Mouse (Mus musculus): Measurements from ENCODE around the gene Cenpm. TPM values are rescaled to one million over a fixed set of nuclear protein-coding genes. Genes with fewer than 3 reads are reported as not detected.

Cenpm gene
- polyA plus RNA-seq, 1 experiment from 2014 or later = 73.0 TPM

DNA sequence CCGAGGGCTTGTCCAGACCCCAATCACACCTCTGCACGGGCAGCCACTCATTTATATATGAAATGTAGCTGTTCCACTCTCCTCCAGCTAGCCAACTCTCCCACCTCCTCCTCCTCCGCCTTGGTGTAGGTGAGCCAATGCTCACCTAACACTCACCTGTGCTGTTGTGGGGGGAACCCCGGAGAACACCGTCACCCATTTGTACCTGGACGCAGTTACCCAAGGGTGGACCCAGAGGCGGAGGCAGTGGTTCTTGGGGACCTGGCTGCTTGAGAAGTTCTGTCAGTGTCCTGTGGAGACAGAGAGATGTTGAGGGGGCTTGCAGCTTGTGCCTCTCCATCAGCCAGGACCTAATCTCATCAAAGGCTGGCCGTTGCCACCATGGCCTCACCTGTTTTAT, 36.2 kb downstream of the Cenpm start:
- H3K4me1 ChIP-seq (ENCODE audit: control insufficient read depth in 2 of 2, insufficient read depth in 2 of 2, low read length in 2 of 2) = peaks cover 17 to 34% of the 10 kb centered on the region in 2 experiments
- peaks cover 23% of the 10 kb centered on the region for H3K36me3 ChIP-seq (ENCODE audit: control insufficient read depth, insufficient read depth, low read length)
- H3K27me3 ChIP-seq (ENCODE audit: control insufficient read depth, insufficient read depth, low read length) = peaks cover 92% of the 10 kb centered on the region
- 84% methylated on average over 8 of the region's 8 CpGs for WGBS
- H3K4me3 ChIP-seq (ENCODE audit: control insufficient read depth in 1 of 2, insufficient read depth in 1 of 2, low read depth in 1 of 2, low read length in 2 of 2) = no peak overlapping the region
- H3K4me2 ChIP-seq (ENCODE audit: low read length) = no peak overlapping the region
- no peaks in the 10 kb centered on the region for H3K9me3 ChIP-seq (ENCODE audit: control insufficient read depth, low read length)
- no peak overlapping the region for H3K27ac ChIP-seq (replicated peaks in 1 of 2; ENCODE audit: control insufficient read depth in 1 of 2, insufficient read depth in 1 of 2, low read depth in 2 of 2, low read length in 2 of 2)
- no peak for ATAC-seq (ENCODE audit: insufficient number of reproducible peaks, insufficient read depth, low FRiP score, low read depth)
- no peak overlapping the region for H3K9ac ChIP-seq (ENCODE audit: low read length)

DNA sequence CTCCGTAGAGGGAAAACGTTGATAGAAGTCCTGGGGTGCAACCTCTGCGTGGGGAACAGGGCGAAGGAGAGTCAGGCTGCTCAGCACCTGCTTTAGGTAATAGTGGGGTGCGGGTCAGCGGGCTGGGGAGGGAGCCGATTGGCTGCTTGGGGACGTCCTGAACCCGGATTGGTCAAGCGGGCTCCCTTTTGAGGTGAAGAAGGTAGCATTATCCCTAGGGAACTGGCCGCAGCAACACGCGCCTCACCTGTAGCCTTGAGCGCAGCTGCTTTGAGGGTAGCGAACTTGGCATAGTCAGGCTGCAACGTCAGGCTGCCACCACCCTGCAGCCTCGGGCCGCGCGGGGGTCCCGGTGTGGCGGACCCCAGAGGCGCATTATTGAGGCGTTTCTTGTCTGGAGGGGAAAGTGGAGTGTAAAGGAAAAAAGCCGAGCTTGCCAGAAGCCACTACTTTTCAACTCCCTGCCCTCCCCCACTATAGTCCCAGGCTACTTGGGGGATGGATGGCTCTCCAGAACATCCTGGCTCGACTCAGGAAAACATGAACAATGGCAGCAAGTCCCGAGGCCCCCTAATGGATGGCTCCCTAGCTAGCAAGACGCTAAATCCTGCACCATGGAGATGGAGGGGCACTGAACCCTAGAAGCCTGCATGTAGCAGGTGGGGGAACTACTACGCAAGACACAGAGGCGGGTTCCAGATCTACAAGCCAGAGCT, 36.9 kb downstream of the Cenpm start:
- H3K27me3 ChIP-seq (ENCODE audit: control insufficient read depth, insufficient read depth, low read length) = peaks cover 85% of the 10 kb centered on the region
- H3K4me2 ChIP-seq (ENCODE audit: low read length) = peak overlapping the region; percentile 40
- no peak overlapping the region for H3K27ac ChIP-seq (replicated peaks in 1 of 2; ENCODE audit: control insufficient read depth in 1 of 2, insufficient read depth in 1 of 2, low read depth in 2 of 2, low read length in 2 of 2)
- WGBS = 15% methylated on average over 30 of the region's 30 CpGs
- H3K4me1 ChIP-seq (ENCODE audit: control insufficient read depth in 2 of 2, insufficient read depth in 2 of 2, low read length in 2 of 2) = peaks cover 17 to 34% of the 10 kb centered on the region in 2 experiments
- H3K36me3 ChIP-seq (ENCODE audit: control insufficient read depth, insufficient read depth, low read length) = peaks cover 29% of the 10 kb centered on the region
- H3K9ac ChIP-seq (ENCODE audit: low read length) = 0 out of 2 replicates have a peak overlapping the region, but pooled peaks have one; percentile 25
- no peak for ATAC-seq (ENCODE audit: insufficient number of reproducible peaks, insufficient read depth, low FRiP score, low read depth)
- H3K9me3 ChIP-seq (ENCODE audit: control insufficient read depth, low read length) = no peaks in the 10 kb centered on the region
- H3K4me3 ChIP-seq (ENCODE audit: control insufficient read depth in 1 of 2, insufficient read depth in 1 of 2, low read depth in 1 of 2, low read length in 2 of 2) = peak overlapping the region in 1 of 2 experiments; percentile 6; a peak in 2 of 4 replicates

DNA sequence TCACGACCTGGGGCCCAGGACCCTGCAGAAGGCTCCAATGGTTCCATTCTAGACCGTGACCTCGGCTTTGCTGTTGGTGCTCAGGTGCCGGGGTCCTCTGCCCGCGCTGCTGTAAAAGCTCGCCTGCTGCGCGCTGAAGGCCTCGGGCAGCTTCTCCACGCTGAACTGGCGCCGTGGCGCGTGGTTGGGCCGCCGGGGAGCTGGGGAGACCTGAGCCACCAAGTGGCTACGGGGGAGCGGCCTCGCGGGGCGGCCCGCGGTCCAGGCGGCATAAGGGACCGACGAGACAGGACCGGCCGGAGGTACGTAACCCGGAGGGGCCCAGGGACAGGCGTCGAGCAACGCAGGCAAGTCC, 37.5 kb downstream of the Cenpm start:
- WGBS = 10% methylated on average over 34 of the region's 34 CpGs
- Histone ChIP-seq H3K9me3 (ENCODE audit: control insufficient read depth, low read length) (no peaks in the 10 kb centered on the region), H3K4me2 (ENCODE audit: low read length) (peak overlapping the region; percentile 40), H3K4me3 (ENCODE audit: control insufficient read depth in 1 of 2, insufficient read depth in 1 of 2, low read depth in 1 of 2, low read length in 2 of 2) (peak overlapping the region in 1 of 2 experiments; percentile 6; a peak in 2 of 4 replicates), H3K9ac (ENCODE audit: low read length) (0 out of 2 replicates have a peak overlapping the region, but pooled peaks have one; percentile 25), H3K27ac (replicated peaks in 1 of 2; ENCODE audit: control insufficient read depth in 1 of 2, insufficient read depth in 1 of 2, low read depth in 2 of 2, low read length in 2 of 2) (no peak overlapping the region), H3K27me3 (ENCODE audit: control insufficient read depth, insufficient read depth, low read length) (peaks cover 79% of the 10 kb centered on the region), H3K36me3 (ENCODE audit: control insufficient read depth, insufficient read depth, low read length) (peaks cover 34% of the 10 kb centered on the region), H3K4me1 (ENCODE audit: control insufficient read depth in 2 of 2, insufficient read depth in 2 of 2, low read length in 2 of 2) (peaks cover 17 to 30% of the 10 kb centered on the region in 2 experiments)
- ATAC-seq (ENCODE audit: insufficient number of reproducible peaks, insufficient read depth, low FRiP score, low read depth) = no peak

DNA sequence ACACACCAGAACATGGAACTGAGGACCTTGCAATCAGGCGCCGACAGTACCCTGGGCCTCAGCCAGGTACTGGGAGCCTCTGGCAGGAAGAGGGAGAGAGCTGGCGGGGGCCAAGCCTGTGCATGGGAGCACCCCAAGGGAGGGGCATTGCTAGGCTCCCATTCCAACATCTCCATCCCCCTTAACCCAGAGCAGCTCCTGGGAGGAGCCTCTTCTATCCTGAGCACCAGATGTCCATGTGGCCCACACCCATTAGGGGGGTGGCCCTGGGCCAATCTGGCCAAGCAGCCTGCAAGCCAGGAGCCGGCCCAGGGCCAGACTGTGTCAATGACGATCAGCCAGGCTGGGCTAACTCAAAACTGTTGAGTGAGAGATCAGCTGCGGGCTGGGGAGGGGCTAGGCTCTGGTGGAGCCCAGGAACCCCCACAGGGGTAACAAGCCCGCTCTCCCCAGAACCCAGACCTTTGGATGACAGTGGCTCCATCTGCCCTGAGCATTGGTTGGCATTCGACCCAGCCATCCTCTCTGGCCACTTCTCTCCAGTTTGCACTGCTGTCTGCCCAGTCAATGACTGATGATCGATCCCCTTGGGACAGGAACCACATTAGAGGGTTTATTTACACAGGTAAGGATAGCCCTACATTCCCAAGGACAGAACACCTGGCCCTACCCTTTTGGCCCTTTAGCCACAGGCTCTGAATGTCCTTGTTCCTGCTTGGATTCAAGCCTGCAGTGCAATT, 38.0 kb downstream of the Cenpm start:
- H3K27ac ChIP-seq (replicated peaks in 1 of 2; ENCODE audit: control insufficient read depth in 1 of 2, insufficient read depth in 1 of 2, low read depth in 2 of 2, low read length in 2 of 2) = no peak overlapping the region
- peak overlapping the region; percentile 40; the same call in 1 of the 2 replicates for H3K4me2 ChIP-seq (ENCODE audit: low read length)
- H3K9ac ChIP-seq (ENCODE audit: low read length) = no peak overlapping the region
- peaks cover 17 to 24% of the 10 kb centered on the region in 2 experiments for H3K4me1 ChIP-seq (ENCODE audit: control insufficient read depth in 2 of 2, insufficient read depth in 2 of 2, low read length in 2 of 2)
- WGBS = 43% methylated on average over 9 of the region's 9 CpGs
- peak overlapping the region in 1 of 2 experiments; percentile 6; a peak in 1 of 4 replicates for H3K4me3 ChIP-seq (ENCODE audit: control insufficient read depth in 1 of 2, insufficient read depth in 1 of 2, low read depth in 1 of 2, low read length in 2 of 2)
- H3K27me3 ChIP-seq (ENCODE audit: control insufficient read depth, insufficient read depth, low read length) = peaks cover 74% of the 10 kb centered on the region
- H3K36me3 ChIP-seq (ENCODE audit: control insufficient read depth, insufficient read depth, low read length) = peaks cover 40% of the 10 kb centered on the region
- ATAC-seq (ENCODE audit: insufficient number of reproducible peaks, insufficient read depth, low FRiP score, low read depth) = peak; percentile 41
- no peaks in the 10 kb centered on the region for H3K9me3 ChIP-seq (ENCODE audit: control insufficient read depth, low read length)

DNA sequence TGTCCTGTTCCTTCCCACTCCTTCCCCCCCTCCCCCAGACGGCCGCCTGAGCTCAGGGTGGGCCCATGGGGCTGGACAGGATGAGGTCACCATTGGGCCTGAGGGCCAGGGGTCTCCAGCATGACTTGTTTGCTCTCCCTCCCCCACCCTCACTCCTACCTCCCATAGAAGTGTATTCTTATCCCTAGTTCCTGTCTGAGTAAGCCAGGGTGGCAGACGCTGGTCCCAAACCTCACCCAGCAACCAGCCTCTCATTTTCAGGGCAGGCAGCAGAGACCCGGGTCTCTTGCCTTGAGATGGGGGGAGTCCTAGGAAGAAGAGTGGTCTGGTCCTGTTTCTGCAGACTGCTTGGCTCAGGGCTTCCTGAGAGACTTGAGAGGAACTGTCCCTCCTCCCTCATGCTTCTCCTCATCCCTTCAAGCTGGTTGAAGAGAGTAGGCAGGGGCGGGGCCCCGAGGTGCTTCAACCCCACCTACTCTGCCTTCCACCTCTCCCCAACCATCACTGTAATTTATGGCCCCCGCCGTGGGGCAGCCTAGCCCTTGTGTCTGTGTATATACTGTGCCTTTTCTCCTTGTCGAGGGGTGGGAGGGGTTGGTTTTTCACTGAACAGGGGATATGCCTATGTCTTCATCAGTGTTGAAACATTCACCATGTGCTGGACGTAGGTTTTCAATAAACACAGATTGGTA, 39.7 kb downstream of the Cenpm start:
- Histone ChIP-seq H3K9me3 (ENCODE audit: control insufficient read depth, low read length) (no peaks in the 10 kb centered on the region), H3K9ac (ENCODE audit: low read length) (no peak overlapping the region), H3K4me1 (ENCODE audit: control insufficient read depth in 2 of 2, insufficient read depth in 2 of 2, low read length in 2 of 2) (peaks cover 17 to 22% of the 10 kb centered on the region in 2 experiments), H3K27ac (replicated peaks in 1 of 2; ENCODE audit: control insufficient read depth in 1 of 2, insufficient read depth in 1 of 2, low read depth in 2 of 2, low read length in 2 of 2) (no peak overlapping the region), H3K4me3 (ENCODE audit: control insufficient read depth in 1 of 2, insufficient read depth in 1 of 2, low read depth in 1 of 2, low read length in 2 of 2) (no peak overlapping the region), H3K27me3 (ENCODE audit: control insufficient read depth, insufficient read depth, low read length) (peaks cover 57% of the 10 kb centered on the region), H3K36me3 (ENCODE audit: control insufficient read depth, insufficient read depth, low read length) (peaks cover 57% of the 10 kb centered on the region), H3K4me2 (ENCODE audit: low read length) (no peak overlapping the region)
- 80% methylated on average over 8 of the region's 10 CpGs for WGBS
- ATAC-seq (ENCODE audit: insufficient number of reproducible peaks, insufficient read depth, low FRiP score, low read depth) = no peak

DNA sequence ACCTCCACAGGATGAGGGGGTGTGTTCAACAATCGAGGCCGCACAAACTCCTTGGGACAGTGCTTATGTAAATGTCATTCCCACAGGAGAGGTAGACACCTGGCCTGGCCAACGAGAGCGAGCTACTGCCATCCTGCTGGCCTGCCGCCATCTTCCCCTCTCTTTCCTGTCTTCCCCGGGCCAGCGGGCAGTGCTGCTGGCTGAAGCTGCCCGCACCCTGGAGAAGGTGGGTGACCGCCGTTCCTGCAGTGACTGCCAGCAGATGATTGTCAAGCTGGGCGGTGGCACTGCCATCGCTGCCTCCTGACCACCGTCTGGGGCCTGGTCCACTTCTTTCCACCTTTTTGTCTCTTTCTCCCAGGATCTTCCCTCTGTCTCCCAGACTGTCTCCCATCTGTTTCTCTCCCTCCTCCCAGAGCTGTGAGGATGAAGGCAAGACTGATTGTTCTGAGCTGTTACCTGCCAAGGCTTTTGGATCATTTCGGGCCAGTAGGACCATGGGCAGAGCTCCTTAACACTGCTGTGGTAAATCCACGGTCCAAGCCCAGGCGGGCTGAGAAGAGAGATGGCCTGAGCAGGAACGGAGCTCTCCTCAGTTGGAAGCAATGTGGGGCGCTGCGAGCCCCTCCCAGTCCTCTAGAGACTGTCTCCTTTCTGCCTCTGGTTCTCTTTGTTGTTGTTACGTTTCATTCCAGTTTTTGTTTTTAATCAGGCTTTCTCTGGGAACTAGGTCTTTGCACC, 40.8 kb downstream of the Cenpm start:
- Histone ChIP-seq H3K27me3 (ENCODE audit: control insufficient read depth, insufficient read depth, low read length) (peaks cover 46% of the 10 kb centered on the region), H3K27ac (replicated peaks in 1 of 2; ENCODE audit: control insufficient read depth in 1 of 2, insufficient read depth in 1 of 2, low read depth in 2 of 2, low read length in 2 of 2) (no peak overlapping the region)
- no peak for ATAC-seq (ENCODE audit: insufficient number of reproducible peaks, insufficient read depth, low FRiP score, low read depth)

DNA sequence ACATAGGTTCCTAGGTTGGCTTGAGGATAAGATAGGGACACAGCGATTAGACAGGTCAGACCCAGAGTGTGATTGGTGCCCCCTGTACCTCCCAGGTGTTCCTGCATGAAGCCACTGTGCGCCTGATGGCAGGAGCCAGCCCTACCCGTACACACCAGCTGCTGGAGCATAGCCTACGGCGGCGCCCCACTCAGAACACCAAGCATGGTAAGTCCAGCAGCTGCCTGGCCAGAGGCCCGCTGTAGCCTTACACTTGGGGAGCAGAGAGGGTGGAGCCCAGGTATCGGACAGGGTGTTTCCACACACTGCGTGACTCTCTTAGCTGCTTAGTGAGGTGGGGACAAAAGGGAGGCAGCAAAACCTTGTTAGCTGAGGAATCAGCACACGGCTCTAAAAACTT, 41.5 kb downstream of the Cenpm start:
- no peak overlapping the region for H3K4me3 ChIP-seq (ENCODE audit: control insufficient read depth in 1 of 2, insufficient read depth in 1 of 2, low read depth in 1 of 2, low read length in 2 of 2)
- peaks cover 39% of the 10 kb centered on the region for H3K27me3 ChIP-seq (ENCODE audit: control insufficient read depth, insufficient read depth, low read length)
- no peaks in the 10 kb centered on the region for H3K9me3 ChIP-seq (ENCODE audit: control insufficient read depth, low read length)
- H3K27ac ChIP-seq (replicated peaks in 1 of 2; ENCODE audit: control insufficient read depth in 1 of 2, insufficient read depth in 1 of 2, low read depth in 2 of 2, low read length in 2 of 2) = no peak overlapping the region
- peaks cover 17 to 22% of the 10 kb centered on the region in 2 experiments for H3K4me1 ChIP-seq (ENCODE audit: control insufficient read depth in 2 of 2, insufficient read depth in 2 of 2, low read length in 2 of 2)
- H3K4me2 ChIP-seq (ENCODE audit: low read length) = no peak overlapping the region
- no peak overlapping the region for H3K9ac ChIP-seq (ENCODE audit: low read length)
- 93% methylated on average over 10 of the region's 10 CpGs for WGBS
- H3K36me3 ChIP-seq (ENCODE audit: control insufficient read depth, insufficient read depth, low read length) = peaks cover 74% of the 10 kb centered on the region
- no peak for ATAC-seq (ENCODE audit: insufficient number of reproducible peaks, insufficient read depth, low FRiP score, low read depth)

More for the DNA sequence above, 40.8 kb downstream of the Cenpm start:
- no peak overlapping the region for H3K9ac ChIP-seq (ENCODE audit: low read length)
- H3K4me2 ChIP-seq (ENCODE audit: low read length) = no peak overlapping the region
- H3K4me1 ChIP-seq (ENCODE audit: control insufficient read depth in 2 of 2, insufficient read depth in 2 of 2, low read length in 2 of 2) = peaks cover 17 to 22% of the 10 kb centered on the region in 2 experiments
- 86% methylated on average over 20 of the region's 20 CpGs for WGBS
- H3K9me3 ChIP-seq (ENCODE audit: control insufficient read depth, low read length) = no peaks in the 10 kb centered on the region
- no peak overlapping the region for H3K4me3 ChIP-seq (ENCODE audit: control insufficient read depth in 1 of 2, insufficient read depth in 1 of 2, low read depth in 1 of 2, low read length in 2 of 2)
- peaks cover 67% of the 10 kb centered on the region for H3K36me3 ChIP-seq (ENCODE audit: control insufficient read depth, insufficient read depth, low read length)
